Mouse (Mus musculus): Measurements from ENCODE around the gene Atp23.

- no peak for TF ChIP-seq CTCF (IDR thresholded peaks at IDR 0.05; ENCODE audit: low read depth)
- TF ChIP-seq EP300 (optimal IDR thresholded peaks at IDR 0.05), result no peak
Measured at GRCm38 (mm10) chr10:126940949-126941348, 39.8 kb upstream of the Atp23 start.
